Mouse (Mus musculus): Measurements from ENCODE around the gene Pcsk1. TPM values are rescaled to one million over a fixed set of nuclear protein-coding genes. Genes with fewer than 3 reads are reported as not detected.

Gene Pcsk1
- 0.47 and 0.86 TPM in 2 replicates for total RNA-seq (2017)

- no peak for ATAC-seq (ENCODE audit: extremely low read depth, insufficient number of reproducible peaks, low FRiP score, poor library complexity, severe bottlenecking)
These were observed at the start of gene Pcsk1 for GRCm38 (mm10) chr13:75089721-75090410. Pcsk1 (plus strand) TSS chr13:75089826.

GRCm38 (mm10) chr13:75058818-75059217 lies 30.8 kb upstream of the Pcsk1 start:
- ATAC-seq (ENCODE audit: extremely low read depth, insufficient number of reproducible peaks, low FRiP score, poor library complexity, severe bottlenecking) = no peak

DNA sequence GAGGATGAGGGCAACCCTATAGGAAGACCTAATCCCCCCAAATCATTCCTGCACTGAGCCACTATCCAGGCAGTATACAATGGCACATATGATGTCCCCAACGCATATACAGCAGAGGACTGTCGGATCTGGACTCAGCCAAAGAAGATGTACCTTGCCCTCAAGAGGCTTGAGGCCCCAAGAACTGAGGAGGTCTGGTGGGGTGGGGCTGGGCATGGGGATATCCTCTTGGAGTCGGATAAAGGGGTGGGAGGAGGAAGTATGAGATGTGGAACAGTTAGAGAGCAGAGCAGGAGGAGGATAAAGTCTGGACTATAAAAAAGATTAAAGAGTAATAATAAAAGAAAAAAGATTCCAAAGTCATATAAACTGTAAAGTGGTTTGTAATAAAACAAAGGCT lies 25.7 kb upstream of the Pcsk1 start:
- ATAC-seq (ENCODE audit: extremely low read depth, insufficient number of reproducible peaks, low FRiP score, poor library complexity, severe bottlenecking) = no peak

- no peak for ATAC-seq (ENCODE audit: extremely low read depth, insufficient number of reproducible peaks, low FRiP score, poor library complexity, severe bottlenecking)
These were observed 1.0 kb upstream of the Pcsk1 start for GRCm38 (mm10) chr13:75088597-75088996.

- ATAC-seq (ENCODE audit: extremely low read depth, insufficient number of reproducible peaks, low FRiP score, poor library complexity, severe bottlenecking) = no peak
These were observed 769 bp downstream of the Pcsk1 start for GRCm38 (mm10) chr13:75090411-75090779.

DNA sequence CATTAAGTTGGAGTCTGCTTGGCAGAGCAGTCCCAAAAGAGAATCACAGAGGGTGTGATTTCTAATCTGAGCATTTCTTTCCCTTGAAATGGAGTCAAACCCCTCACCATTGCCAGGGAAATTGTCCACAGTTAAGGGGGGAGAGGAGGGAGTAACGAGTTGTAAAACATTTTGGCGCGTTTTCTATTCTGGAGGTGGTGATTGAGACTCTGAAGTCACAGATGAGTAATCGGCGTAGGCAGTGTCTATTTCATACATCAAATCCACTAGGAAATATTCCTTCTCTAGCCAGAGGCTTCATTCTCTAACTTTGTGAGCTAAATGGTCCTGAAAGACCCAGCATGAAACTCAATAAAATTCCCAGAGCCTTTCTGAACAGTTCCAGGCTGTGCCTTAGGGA lies 1.4 kb downstream of the Pcsk1 start:
- ATAC-seq (ENCODE audit: extremely low read depth, insufficient number of reproducible peaks, low FRiP score, poor library complexity, severe bottlenecking) = no peak

GRCm38 (mm10) chr13:75095487-75095886 lies 5.9 kb downstream of the Pcsk1 start:
- no peak for ATAC-seq (ENCODE audit: extremely low read depth, insufficient number of reproducible peaks, low FRiP score, poor library complexity, severe bottlenecking)

- no peak for ATAC-seq (ENCODE audit: extremely low read depth, insufficient number of reproducible peaks, low FRiP score, poor library complexity, severe bottlenecking)
These were observed 23.5 kb downstream of the Pcsk1 start for GRCm38 (mm10) chr13:75113114-75113513.

GRCm38 (mm10) chr13:75114007-75114424 lies 24.4 kb downstream of the Pcsk1 start:
- no peak for ATAC-seq (ENCODE audit: extremely low read depth, insufficient number of reproducible peaks, low FRiP score, poor library complexity, severe bottlenecking)

DNA sequence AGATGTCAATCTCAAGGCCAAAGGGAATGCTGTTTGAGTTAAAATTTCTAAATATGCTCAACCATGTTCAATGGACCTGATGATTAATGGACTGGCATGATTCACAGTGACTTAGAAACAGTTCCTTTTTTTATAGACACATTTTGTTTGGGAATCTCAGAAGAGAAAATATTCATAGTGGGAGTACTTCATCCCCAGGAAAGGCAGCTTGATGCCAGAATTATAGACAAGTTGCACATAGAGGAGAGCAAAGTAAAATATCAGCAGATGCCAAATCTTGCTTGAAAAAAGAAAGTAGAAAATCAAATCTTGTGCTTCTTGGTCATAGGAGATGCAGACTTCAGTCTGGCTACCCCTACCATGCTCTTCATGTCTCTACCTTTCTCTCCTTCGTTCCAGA lies 25.2 kb downstream of the Pcsk1 start:
- no peak for ATAC-seq (ENCODE audit: extremely low read depth, insufficient number of reproducible peaks, low FRiP score, poor library complexity, severe bottlenecking)

DNA sequence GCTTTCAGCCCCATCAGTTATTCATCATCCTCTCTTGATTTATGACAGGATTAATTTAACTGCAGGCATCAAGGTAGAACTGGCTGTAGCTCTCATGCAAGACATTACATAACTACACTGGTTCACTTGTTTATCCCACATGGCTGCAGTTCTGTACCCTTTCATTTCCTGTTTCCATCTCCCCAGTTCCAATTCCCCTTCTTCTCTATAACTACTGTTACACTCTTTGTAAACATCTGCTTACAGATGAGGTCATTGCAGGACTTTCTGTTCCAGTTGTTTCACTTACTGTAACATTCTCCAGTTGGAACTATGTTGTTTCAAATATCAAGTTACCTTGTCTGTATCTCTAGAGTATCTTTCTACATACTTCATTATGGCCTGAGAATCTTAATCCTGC lies 46.2 kb downstream of the Pcsk1 start:
- ATAC-seq (ENCODE audit: extremely low read depth, insufficient number of reproducible peaks, low FRiP score, poor library complexity, severe bottlenecking) = no peak

GRCm38 (mm10) chr13:75160661-75161060 lies 71.0 kb downstream of the Pcsk1 start:
- ATAC-seq (ENCODE audit: extremely low read depth, insufficient number of reproducible peaks, low FRiP score, poor library complexity, severe bottlenecking) = no peak

DNA sequence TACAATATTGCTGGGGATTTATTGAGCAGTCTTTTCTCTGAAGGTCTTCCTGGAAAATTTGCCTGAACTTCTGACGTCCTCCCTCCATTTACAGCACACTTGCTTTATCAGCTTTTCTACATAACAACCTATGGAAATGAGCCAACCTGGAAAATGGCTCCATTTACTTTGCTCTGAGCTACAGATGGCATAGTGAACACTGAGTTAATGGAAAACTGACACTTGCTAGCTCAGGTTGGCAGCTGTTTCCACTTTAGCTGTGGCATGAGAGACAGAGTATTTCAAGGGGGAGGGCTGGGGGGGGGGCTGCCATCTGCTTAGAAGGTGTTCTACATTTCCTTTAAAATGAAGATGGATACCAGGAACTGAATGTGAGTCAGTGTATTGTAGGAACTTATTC lies 73.8 kb downstream of the Pcsk1 start:
- ATAC-seq (ENCODE audit: extremely low read depth, insufficient number of reproducible peaks, low FRiP score, poor library complexity, severe bottlenecking) = no peak

Data from neutrophil, adult 5-6 weeks (primary cell).